Mouse (Mus musculus): ENCODE results near the gene Ssh3. TPM values are rescaled to one million over a fixed set of nuclear protein-coding genes. Genes with fewer than 3 reads are reported as not detected.
A peak's percentile ranks its signal among the peaks of the same experiment; 100 is the strongest.

Gene Ssh3
- total and polyA plus RNA-seq, 2 experiments from 2014 or later = 6.4 to 11.6 TPM

DNA sequence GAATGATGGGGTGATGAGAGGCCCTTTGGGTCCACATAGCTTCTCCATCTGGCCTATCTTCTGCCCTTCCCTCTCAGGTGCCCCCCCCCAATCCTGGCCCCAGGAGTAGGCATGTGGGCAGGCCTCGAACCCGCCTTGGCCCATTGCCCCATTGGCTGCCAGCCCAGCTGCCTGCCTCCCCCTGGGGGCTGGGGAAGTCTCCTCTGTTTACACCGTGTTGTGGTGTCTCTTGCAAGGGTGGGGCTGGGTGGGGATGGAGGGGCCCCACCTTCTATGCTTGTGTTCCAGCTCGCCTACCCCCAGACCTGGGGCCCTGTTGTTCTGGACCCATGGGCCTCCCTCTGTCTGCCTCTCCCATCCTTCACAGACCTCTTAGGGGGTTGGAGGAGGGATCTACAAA is 48.6 kb downstream of the Ssh3 start:
- Histone ChIP-seq H3K4me1 (ENCODE audit: control insufficient read depth, insufficient read depth) (peaks cover 21% of the 10 kb centered on the region), H3K9ac (replicated peaks; ENCODE audit: low read depth, low read length) (0 out of 2 replicates have a peak overlapping the region, but pooled peaks have one; percentile 18), H3K36me3 (replicated peaks; ENCODE audit: control insufficient read depth, insufficient read depth, low read length) (no peaks in the 10 kb centered on the region), H3K27ac (ENCODE audit: low read depth) (no peak overlapping the region), H3K4me2 (ENCODE audit: low read depth, low read length) (no peak overlapping the region), H3K27me3 (ENCODE audit: control insufficient read depth, insufficient read depth, low read length) (peaks cover 12% of the 10 kb centered on the region; the same call in 1 of the 2 replicates), H3K9me3 (replicated peaks; ENCODE audit: control insufficient read depth, low read length) (no peaks in the 10 kb centered on the region), H3K4me3 (ENCODE audit: low read depth, low read length) (no peak overlapping the region)
- WGBS = 47% methylated on average over 4 of the region's 4 CpGs
- TF ChIP-seq CTCF (IDR thresholded peaks at IDR 0.05; ENCODE audit: low read depth) = no peak
- no peak for TF ChIP-seq EP300 (IDR thresholded peaks at IDR 0.05; ENCODE audit: low read depth)
- DNase-seq (ENCODE audit: low spot score) (no peak), ATAC-seq (ENCODE audit: insufficient read depth, low read depth) (no peak)

DNA sequence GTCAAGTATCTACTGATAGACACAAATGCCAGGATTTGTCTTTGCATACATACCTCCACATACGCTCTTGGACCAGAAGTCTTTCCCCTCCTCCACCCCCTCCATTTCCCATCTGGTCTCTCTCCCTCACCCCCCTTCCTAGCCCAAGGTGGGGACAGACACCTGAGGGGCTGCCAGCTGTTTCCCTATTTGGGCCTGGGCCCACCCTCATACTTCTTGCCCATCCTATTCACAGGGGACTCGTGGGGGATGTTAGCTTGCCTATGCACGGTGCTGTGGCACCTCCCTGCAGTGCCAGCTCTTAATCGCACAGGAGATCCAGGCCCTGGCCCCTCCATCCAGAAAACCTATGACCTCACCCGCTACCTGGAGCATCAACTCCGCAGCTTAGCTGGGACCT is 49.0 kb downstream of the Ssh3 start:
- TF ChIP-seq CTCF (IDR thresholded peaks at IDR 0.05; ENCODE audit: low read depth) (no peak), EP300 (IDR thresholded peaks at IDR 0.05; ENCODE audit: low read depth) (no peak)
- Histone ChIP-seq H3K9me3 (replicated peaks; ENCODE audit: control insufficient read depth, low read length) (no peaks in the 10 kb centered on the region), H3K27me3 (ENCODE audit: control insufficient read depth, insufficient read depth, low read length) (peaks cover 17% of the 10 kb centered on the region), H3K27ac (ENCODE audit: low read depth) (no peak overlapping the region), H3K36me3 (replicated peaks; ENCODE audit: control insufficient read depth, insufficient read depth, low read length) (no peaks in the 10 kb centered on the region), H3K9ac (replicated peaks; ENCODE audit: low read depth, low read length) (no peak overlapping the region), H3K4me3 (ENCODE audit: low read depth, low read length) (no peak overlapping the region), H3K4me1 (ENCODE audit: control insufficient read depth, insufficient read depth) (peaks cover 25% of the 10 kb centered on the region), H3K4me2 (ENCODE audit: low read depth, low read length) (no peak overlapping the region)
- ATAC-seq (ENCODE audit: insufficient read depth, low read depth) (no peak), DNase-seq (ENCODE audit: low spot score) (no peak)
- 74% methylated on average over 6 of the region's 6 CpGs for WGBS

DNA sequence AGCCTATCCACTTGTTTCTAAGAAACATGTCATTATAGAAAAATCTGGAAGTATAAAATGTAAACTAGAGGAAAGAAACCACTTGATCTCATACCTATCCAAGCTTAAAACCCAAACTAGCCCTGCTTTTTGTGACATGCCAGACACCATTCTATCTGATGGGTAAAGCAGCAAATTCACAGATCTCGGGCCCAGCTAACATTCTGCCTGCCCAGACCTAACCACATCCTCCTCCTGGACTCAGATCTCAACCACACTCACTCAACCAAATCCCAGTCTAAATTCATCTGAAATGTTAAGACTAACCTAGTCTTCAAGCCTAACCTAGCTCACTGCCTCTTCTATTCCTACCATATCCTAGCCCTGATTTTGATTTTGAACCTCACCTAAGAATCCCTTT is 50.2 kb downstream of the Ssh3 start:
- DNase-seq (ENCODE audit: low spot score) = no peak
- Histone ChIP-seq H3K4me1 (ENCODE audit: control insufficient read depth, insufficient read depth) (peaks cover 29% of the 10 kb centered on the region), H3K4me3 (ENCODE audit: low read depth, low read length) (no peak overlapping the region), H3K9me3 (replicated peaks; ENCODE audit: control insufficient read depth, low read length) (no peaks in the 10 kb centered on the region), H3K4me2 (ENCODE audit: low read depth, low read length) (no peak overlapping the region), H3K27ac (ENCODE audit: low read depth) (no peak overlapping the region), H3K27me3 (ENCODE audit: control insufficient read depth, insufficient read depth, low read length) (peaks cover 21% of the 10 kb centered on the region), H3K9ac (replicated peaks; ENCODE audit: low read depth, low read length) (no peak overlapping the region), H3K36me3 (replicated peaks; ENCODE audit: control insufficient read depth, insufficient read depth, low read length) (no peaks in the 10 kb centered on the region)
- no peak for ATAC-seq (ENCODE audit: insufficient read depth, low read depth)
- TF ChIP-seq EP300 (IDR thresholded peaks at IDR 0.05; ENCODE audit: low read depth) (no peak), CTCF (IDR thresholded peaks at IDR 0.05; ENCODE audit: low read depth) (no peak)
- WGBS = 69% methylated on average over 1 of the region's 1 CpGs

DNA sequence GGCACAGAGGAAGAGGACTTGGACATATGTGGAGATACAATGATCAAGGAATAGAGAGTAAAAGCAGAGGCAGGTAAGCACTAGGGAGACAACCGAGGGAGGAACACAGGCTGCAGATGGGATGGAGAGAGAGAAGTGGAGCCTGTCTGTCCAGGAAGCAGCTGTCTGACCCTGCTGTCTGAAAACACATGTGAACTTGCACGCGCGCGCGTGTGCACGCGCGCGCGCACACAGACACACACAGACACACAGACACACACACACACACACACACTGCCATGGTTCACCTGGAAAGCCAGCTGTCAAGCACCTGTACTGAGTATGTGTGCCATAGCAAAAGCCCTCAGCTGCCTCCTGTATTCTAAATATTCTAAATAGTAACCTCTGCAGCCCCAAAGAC is 50.7 kb downstream of the Ssh3 start:
- H3K4me1 ChIP-seq (ENCODE audit: control insufficient read depth, insufficient read depth) = peaks cover 29% of the 10 kb centered on the region
- DNase-seq (ENCODE audit: low spot score) (no peak), ATAC-seq (ENCODE audit: insufficient read depth, low read depth) (no peak)
- TF ChIP-seq CTCF (IDR thresholded peaks at IDR 0.05; ENCODE audit: low read depth) (no peak), EP300 (IDR thresholded peaks at IDR 0.05; ENCODE audit: low read depth) (no peak)
- no peak overlapping the region for H3K27ac ChIP-seq (ENCODE audit: low read depth)
- WGBS = 88% methylated on average over 11 of the region's 11 CpGs
- no peaks in the 10 kb centered on the region for H3K36me3 ChIP-seq (replicated peaks; ENCODE audit: control insufficient read depth, insufficient read depth, low read length)
- H3K4me2 ChIP-seq (ENCODE audit: low read depth, low read length) = no peak overlapping the region
- H3K9me3 ChIP-seq (replicated peaks; ENCODE audit: control insufficient read depth, low read length) = no peaks in the 10 kb centered on the region
- peaks cover 26% of the 10 kb centered on the region for H3K27me3 ChIP-seq (ENCODE audit: control insufficient read depth, insufficient read depth, low read length)
- no peak overlapping the region for H3K4me3 ChIP-seq (ENCODE audit: low read depth, low read length)
- H3K9ac ChIP-seq (replicated peaks; ENCODE audit: low read depth, low read length) = no peak overlapping the region

DNA sequence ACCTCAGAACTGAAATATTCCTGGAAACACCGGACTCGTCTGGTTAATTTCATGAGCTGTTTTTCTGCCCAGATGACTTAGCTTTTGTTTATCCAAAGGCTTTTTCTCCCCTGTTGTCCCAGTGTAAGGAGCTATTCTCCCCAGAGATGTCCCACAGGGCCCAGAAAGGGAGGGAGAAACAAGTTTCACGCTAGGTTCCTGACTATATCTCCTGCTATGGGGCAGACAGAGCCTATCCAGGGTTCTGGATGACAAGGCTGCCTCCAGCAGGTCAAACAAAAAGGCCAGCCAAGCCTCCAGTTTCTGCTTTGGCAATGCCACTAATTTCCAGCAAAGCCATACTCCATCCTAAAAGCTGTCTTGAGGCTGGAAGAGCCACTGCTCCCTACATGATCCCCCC is 51.1 kb downstream of the Ssh3 start:
- no peak overlapping the region for H3K27ac ChIP-seq (ENCODE audit: low read depth)
- H3K9me3 ChIP-seq (replicated peaks; ENCODE audit: control insufficient read depth, low read length) = no peaks in the 10 kb centered on the region
- H3K36me3 ChIP-seq (replicated peaks; ENCODE audit: control insufficient read depth, insufficient read depth, low read length) = no peaks in the 10 kb centered on the region
- ATAC-seq (ENCODE audit: insufficient read depth, low read depth) (no peak), DNase-seq (ENCODE audit: low spot score) (no peak)
- no peak overlapping the region for H3K4me3 ChIP-seq (ENCODE audit: low read depth, low read length)
- no peak for TF ChIP-seq EP300 (IDR thresholded peaks at IDR 0.05; ENCODE audit: low read depth)
- no peak for TF ChIP-seq CTCF (IDR thresholded peaks at IDR 0.05; ENCODE audit: low read depth)
- WGBS = 49% methylated on average over 3 of the region's 3 CpGs
- peaks cover 30% of the 10 kb centered on the region for H3K27me3 ChIP-seq (ENCODE audit: control insufficient read depth, insufficient read depth, low read length)
- no peak overlapping the region for H3K9ac ChIP-seq (replicated peaks; ENCODE audit: low read depth, low read length)
- H3K4me1 ChIP-seq (ENCODE audit: control insufficient read depth, insufficient read depth) = peaks cover 29% of the 10 kb centered on the region
- no peak overlapping the region for H3K4me2 ChIP-seq (ENCODE audit: low read depth, low read length)

DNA sequence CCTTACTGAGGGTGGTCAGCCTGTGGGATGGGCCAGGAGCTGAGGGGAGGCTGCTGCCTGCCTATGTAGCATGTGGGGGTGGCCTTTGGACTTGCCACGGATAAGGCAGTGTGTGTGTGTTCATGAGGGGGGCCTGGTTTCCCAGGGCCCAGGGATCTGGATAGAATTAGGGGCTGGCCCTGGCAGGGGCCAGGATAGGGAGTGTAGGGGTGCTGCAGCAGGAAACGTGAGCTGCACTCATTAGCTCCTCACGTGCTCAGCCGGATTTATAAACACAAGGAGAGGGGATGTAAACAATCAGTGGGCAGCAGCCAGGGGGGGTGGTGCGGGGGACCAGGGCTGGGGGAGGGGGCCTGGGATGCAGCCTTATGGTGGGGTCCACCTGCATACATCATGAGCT is 51.8 kb downstream of the Ssh3 start:
- no peak for TF ChIP-seq EP300 (IDR thresholded peaks at IDR 0.05; ENCODE audit: low read depth)
- no peak for TF ChIP-seq CTCF (IDR thresholded peaks at IDR 0.05; ENCODE audit: low read depth)
- H3K27ac ChIP-seq (ENCODE audit: low read depth) = no peak overlapping the region
- WGBS = 33% methylated on average over 5 of the region's 5 CpGs
- no peaks in the 10 kb centered on the region for H3K36me3 ChIP-seq (replicated peaks; ENCODE audit: control insufficient read depth, insufficient read depth, low read length)
- ATAC-seq (ENCODE audit: insufficient read depth, low read depth) = no peak
- H3K9me3 ChIP-seq (replicated peaks; ENCODE audit: control insufficient read depth, low read length) = no peaks in the 10 kb centered on the region
- H3K9ac ChIP-seq (replicated peaks; ENCODE audit: low read depth, low read length) = no peak overlapping the region
- no peak for DNase-seq (ENCODE audit: low spot score)
- H3K27me3 ChIP-seq (ENCODE audit: control insufficient read depth, insufficient read depth, low read length) = peaks cover 35% of the 10 kb centered on the region
- no peak overlapping the region for H3K4me3 ChIP-seq (ENCODE audit: low read depth, low read length)
- H3K4me1 ChIP-seq (ENCODE audit: control insufficient read depth, insufficient read depth) = peaks cover 29% of the 10 kb centered on the region
- H3K4me2 ChIP-seq (ENCODE audit: low read depth, low read length) = no peak overlapping the region

Data from heart, postnatal 0 days (tissue).